Mouse (Mus musculus) hematopoietic stem cell, adult 5-6 weeks (primary cell): ENCODE results near the gene Elfn2. TPM values are rescaled to one million over a fixed set of nuclear protein-coding genes. Genes with fewer than 3 reads are reported as not detected.
A peak's percentile ranks its signal among the peaks of the same experiment; 100 is the strongest.

Experiments used
- ATAC-seq, 2 experiments: fragments of 125-278 bp in 1 of 2; replicated peaks in 1 of 2; 2 replicates each; pipeline ENCODE4 v1.8.0; 2016 to 2017; ENCODE audit warnings: inconsistent platforms in 2 of 2, mild to moderate bottlenecking in 2 of 2, moderate number of reproducible peaks in 2 of 2, low read depth in 1 of 2, moderate TSS enrichment in 1 of 2; ENCODE audit not compliant: low FRiP score in 2 of 2, poor library complexity in 2 of 2, severe bottlenecking in 2 of 2, insufficient read depth in 1 of 2, low TSS enrichment in 1 of 2
- total RNA-seq: library from RNA; stranded (forward); fragments of 172-1452, 232-1000 nt; gene quantifications from 2 replicates; pipeline ENCODE4 v1.2.3, GENCODE M21; 2017

Gene Elfn2
- total RNA-seq, 1 experiment from 2014 or later, result 0.20 TPM

DNA sequence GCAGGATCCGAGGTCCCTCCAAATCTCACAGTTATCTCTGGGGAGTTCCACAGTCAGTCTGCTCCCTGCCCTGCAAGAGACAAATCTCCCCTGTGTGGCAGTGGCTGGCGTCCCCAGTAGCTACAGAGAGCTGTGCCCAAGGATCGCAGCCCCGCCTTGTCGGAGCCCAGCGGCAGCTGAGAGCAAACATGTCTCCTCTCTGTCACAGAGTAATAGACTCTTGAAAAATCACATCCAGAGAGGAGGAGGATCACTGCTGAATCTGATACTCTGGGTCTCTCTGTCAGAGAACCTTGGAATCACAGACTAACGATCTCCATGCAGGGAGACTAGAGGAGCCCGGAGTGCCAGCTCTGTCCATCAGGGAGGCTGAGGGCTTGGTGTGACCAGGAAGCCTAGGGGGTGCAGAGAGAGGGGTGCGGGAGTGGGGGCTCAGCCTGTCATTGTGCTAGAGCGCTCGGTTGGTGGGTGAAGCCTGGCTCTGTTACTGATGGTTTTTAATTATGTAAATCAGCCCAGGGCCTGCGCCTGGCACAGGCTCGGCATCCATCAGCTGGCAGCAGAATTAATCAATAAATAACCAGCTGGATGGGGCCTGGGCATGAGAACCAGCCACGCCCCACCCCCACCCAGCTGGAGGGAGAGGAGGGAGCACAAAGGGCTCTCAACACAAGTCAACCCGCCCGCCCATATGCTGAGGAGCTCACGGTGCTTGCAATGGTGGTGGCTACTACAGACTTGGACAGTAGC is 17.0 kb upstream of the Elfn2 start:
- ATAC-seq, result no peak

DNA sequence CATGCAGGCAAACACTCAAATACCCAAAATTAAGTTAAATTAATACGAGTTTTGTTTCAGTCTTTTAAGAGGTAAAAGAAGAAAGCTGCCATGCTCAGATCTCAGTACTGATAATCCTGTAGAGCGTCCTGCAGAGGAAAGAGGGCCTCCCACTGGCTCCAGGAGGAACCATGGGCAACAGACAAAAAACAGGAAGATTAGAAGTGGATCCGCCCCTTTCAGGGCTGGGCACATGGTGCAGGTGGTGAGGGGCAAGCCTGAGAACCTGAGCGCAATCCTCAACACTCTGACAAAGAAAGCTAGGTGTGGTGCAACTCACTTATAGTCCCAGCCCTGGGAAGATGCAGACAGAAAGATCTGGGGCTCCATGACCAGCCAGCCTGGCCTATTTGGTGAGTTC is 13.3 kb upstream of the Elfn2 start:
- no peak for ATAC-seq

GRCm38 (mm10) chr15:78730315-78731049 is 11.9 kb upstream of the Elfn2 start:
- ATAC-seq, result peak; percentile 29 to 43; a peak in 2 of 4 replicates

DNA sequence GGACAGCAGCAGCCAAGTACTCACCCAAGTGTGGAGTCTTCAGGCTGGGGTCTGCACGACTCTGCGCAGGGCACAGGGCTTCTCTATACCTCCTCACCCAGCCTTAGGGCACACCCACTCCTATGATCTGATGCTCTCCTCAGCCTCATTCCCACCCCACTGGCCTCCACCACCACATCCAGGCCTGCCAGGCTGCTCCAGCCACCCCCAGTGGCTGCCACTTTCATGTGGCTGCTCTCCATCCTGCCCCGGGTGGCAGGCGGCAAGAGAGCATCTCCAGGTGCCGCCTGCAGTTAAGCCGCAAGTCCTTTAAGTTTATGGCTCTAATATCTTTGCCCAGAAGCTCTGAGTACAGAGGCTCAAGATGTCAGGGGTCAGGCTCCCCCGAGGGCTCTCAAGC is 8.1 kb upstream of the Elfn2 start:
- ATAC-seq, result no peak

GRCm38 (mm10) chr15:78720532-78720931 is 2.0 kb upstream of the Elfn2 start:
- ATAC-seq, result peak; percentile 73 to 79

DNA sequence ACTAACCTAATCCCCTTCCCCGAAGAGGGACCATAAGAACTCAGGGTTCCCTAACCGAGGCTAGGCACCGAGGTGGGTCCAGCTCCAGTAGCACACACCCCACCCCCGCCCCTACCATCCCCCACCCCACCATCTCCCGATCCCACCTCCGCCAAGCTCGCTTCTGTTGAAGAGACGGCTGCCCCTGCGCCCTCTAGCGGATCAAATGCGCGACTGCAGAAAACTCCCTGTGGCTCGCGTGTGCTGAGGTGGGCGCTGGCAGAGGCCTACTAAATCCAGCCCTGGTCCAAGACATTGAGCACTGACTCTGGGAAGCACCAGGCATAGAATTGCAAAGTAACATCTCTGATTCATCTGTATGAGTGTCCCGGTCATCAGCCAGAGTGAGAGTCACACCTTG is 1.5 kb upstream of the Elfn2 start:
- ATAC-seq, result no peak

- ATAC-seq, result no peak
These were observed 845 bp upstream of the Elfn2 start for GRCm38 (mm10) chr15:78719416-78719815.

DNA sequence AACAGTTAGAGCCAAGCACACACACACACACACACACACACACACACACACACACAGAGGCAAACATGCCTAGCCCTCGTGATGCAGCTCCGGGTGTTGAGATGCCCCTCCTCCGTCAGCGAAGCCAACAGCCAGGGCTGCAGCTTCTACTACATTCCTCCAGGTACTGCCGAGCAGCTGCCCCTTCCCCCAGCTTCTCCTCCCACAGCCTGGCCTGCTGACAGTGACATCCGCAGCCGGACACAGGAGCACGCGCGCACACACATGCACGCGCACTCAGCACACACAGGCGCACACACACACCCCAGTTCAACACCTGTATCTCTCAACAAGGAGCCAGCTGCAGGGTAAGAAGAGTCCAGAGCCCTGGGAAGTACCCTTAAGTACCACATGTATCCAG is 1.6 kb downstream of the Elfn2 start:
- ATAC-seq, result no peak

DNA sequence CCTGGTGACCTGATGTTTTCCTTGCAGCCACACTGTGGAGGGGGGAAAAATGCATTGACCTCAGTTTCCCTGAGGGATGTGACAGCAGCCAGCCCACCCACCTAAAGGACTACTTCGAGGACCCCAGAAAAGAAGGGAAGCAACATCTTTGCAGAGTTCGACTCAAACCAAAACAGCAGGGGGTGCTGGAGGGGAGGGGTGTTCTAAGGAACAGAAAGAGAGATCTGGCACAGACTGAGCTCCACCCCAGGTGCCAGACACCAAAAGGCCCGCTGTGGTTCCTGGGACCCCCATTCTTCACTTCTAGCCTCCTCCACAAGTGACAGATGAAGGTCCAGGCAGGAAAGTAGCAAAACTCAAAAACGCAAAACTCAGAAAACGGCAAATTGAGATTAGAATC is 2.7 kb downstream of the Elfn2 start:
- ATAC-seq, result no peak

- ATAC-seq, result no peak
These were observed 4.8 kb downstream of the Elfn2 start for GRCm38 (mm10) chr15:78713751-78714150.

DNA sequence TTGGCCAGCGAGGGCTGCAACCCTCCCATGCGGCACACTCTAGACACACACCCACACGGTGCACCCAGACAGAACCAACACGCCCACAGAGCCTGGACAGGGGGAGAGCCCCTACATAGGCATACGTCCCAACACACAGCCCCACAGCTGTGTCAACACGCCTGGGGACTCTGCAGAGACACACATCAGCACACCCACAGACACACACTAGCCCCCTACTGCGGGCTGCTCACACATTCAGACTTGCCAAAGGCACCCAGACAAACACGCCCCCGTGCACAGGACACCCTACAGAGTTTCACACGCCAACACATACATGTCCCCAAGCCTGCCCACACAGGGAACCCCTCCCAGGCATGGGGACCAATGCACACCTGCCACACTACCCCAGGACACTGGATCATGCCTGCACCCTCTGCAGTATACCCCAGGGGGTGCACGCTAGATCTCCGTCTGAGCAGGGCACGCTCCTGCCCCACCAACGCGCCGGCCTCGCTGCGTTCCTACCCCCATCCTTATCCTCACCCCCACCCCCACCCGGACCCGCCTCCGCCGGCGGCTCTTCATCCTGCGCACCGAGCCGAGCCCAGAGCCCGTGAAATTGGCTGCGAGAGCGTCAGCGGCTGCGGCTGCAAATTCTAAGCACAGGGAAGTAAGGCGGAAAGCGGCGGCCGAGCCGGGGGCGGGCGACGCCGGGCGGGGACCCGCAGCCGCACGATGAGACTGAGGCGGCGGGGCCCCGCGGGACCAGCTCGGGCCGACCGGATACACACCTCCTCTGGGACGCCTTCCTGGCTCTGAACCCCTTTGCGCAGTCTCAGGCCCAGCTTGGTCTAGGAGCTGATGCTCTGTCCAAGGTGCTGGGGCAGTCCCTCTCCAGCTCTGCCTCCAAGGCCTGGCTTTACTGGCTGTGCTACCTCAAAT is 6.0 kb downstream of the Elfn2 start:
- ATAC-seq, result no peak

GRCm38 (mm10) chr15:78711935-78712334 is 6.6 kb downstream of the Elfn2 start:
- ATAC-seq, result no peak

- no peak for ATAC-seq
These were observed 7.9 kb downstream of the Elfn2 start for GRCm38 (mm10) chr15:78710634-78711033.

GRCm38 (mm10) chr15:78709767-78710166 is 8.8 kb downstream of the Elfn2 start:
- peak in 1 of 2 experiments; percentile 30; a peak in 1 of 4 replicates for ATAC-seq

- ATAC-seq, result no peak
These were observed 11.9 kb downstream of the Elfn2 start for GRCm38 (mm10) chr15:78706630-78707029.

GRCm38 (mm10) chr15:78704824-78705223 is 13.7 kb downstream of the Elfn2 start:
- ATAC-seq, result no peak

DNA sequence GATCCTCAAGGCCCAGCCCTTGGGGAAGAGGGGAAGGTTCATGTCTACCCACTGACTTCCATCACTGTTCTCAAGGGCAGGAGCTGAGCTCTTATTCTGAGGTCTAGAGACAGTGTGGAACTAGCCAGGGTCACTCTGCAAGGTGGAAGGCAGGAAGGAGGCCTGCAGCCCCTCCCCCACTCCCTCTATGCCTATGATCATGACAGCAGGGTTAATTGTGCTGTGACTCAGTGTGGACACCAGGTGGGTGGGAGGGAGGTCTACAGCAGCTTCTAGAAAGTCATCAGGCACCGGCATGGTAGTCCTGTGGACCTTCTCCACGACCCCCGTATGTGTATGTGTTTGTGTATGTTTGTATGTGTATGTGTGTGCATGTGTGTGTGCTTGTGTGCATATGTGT is 14.6 kb downstream of the Elfn2 start:
- no peak; a peak in 1 of 4 replicates for ATAC-seq

DNA sequence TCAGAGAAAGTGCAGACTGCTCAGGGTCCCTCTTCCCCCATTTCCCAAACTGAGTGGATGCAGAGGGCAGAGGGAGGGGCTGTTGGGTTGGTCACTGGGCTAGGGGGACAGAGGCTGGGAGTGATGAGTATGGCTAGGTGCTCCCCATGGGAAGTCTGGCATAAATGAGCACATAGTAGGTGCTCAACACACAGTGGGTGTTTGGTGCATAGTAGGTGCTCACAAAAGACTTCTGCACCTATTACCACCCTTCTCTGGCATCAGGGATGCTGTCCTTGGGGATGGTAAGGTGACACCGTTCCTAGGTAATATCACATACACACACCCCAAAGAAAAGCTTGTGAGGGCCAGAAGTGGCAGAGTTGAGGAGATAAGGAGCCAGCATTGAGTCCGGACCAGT is 18.2 kb downstream of the Elfn2 start:
- ATAC-seq, result no peak
